Mouse (Mus musculus) T-helper 2 cell (primary cell): Measurements from ENCODE around the gene Ccdc18.
"Not testable (repeated sequence)": the region's sequence is repeated elsewhere in the genome, so short reads cannot be mapped to it uniquely, and the experiment has no call there.

Experiments used
- in situ Hi-C: fragments of 300-600 bp; cut with MboI, MseI; formaldehyde crosslinking; loops from one replicate; pipeline ENCODE4 v1.15.1; 2025; ENCODE audit warnings: high pct_unique_total_duplicates

The Ccdc18 gene

GRCm38 (mm10) chr5:108132441-108133243 is at the start of gene Ccdc18, which contains the start of gene Tmed5:
Gene Ccdc18, plus strand, starts transcription at chr5:108132875.
Gene Tmed5, minus strand, starts transcription at chr5:108132620.
- in situ Hi-C loops: no loop called here

- in situ Hi-C loops: no loop called here
Measured at GRCm38 (mm10) chr5:108085440-108085839, 47.2 kb upstream of the Ccdc18 start.

DNA sequence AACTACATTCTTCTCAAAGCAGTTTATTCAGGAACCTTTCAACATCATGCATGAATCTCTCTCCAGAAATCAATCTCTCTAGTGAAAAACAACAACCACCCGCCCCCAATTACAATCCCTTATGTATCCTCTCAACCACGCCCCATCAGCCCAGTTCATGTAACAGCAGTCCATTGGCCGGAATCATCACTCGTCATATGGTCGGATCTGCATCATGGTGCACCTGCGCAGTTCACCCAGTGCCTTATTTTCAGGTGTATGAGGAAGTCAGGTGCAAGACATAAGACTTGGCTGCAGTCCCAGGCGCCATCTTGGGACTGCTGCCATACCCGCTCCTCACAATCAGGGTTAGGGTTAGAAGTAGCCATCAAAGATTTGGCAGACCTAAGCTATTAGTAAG is 39.9 kb upstream of the Ccdc18 start:
- in situ Hi-C loops: not testable (repeated sequence)

GRCm38 (mm10) chr5:108097676-108098075 is 35.0 kb upstream of the Ccdc18 start:
- in situ Hi-C loops: no loop called here

DNA sequence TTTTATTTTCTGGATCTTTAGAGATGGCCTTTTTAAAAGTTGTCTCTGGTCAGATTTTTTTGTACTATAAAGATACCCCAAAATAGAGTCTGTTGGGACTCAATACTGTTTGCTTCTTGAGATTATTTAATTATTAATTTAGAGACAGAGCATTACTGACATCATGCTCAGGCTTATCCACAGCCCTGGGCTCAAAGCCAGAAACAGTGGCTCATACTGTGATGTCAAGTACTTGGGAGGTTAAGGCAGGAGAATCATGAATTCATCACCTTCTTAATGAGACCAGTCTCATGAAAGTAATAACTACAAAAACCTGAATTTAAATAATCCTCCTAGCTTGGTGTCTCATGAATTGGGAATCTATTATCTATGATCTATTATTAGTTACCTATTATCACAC is 32.5 kb upstream of the Ccdc18 start:
- in situ Hi-C loops: no loop called here

GRCm38 (mm10) chr5:108104306-108104705 is 28.4 kb upstream of the Ccdc18 start:
- in situ Hi-C loops: no loop called here

- in situ Hi-C loops: no loop called here
Measured at GRCm38 (mm10) chr5:108109346-108109745, 23.3 kb upstream of the Ccdc18 start.

- in situ Hi-C loops: no loop called here
Measured at GRCm38 (mm10) chr5:108117693-108118092, 15.0 kb upstream of the Ccdc18 start.

- in situ Hi-C loops: no loop called here
Measured at GRCm38 (mm10) chr5:108120221-108120900, 12.3 kb upstream of the Ccdc18 start.

- in situ Hi-C loops: no loop called here
Measured at GRCm38 (mm10) chr5:108131849-108132440, 730 bp upstream of the Ccdc18 start.

GRCm38 (mm10) chr5:108152592-108152991 is 19.9 kb downstream of the Ccdc18 start:
- in situ Hi-C loops: no loop called here

GRCm38 (mm10) chr5:108160796-108161195 is 28.1 kb downstream of the Ccdc18 start:
- in situ Hi-C loops: loop anchor here (10.0 kb wide), 1 partner anchor 216 kb away; no protein-coding TSS in a partner anchor

GRCm38 (mm10) chr5:108163695-108164094 is 31.0 kb downstream of the Ccdc18 start:
- in situ Hi-C loops: loop anchor here (10.0 kb wide), 1 partner anchor 219 kb away; no protein-coding TSS in a partner anchor

DNA sequence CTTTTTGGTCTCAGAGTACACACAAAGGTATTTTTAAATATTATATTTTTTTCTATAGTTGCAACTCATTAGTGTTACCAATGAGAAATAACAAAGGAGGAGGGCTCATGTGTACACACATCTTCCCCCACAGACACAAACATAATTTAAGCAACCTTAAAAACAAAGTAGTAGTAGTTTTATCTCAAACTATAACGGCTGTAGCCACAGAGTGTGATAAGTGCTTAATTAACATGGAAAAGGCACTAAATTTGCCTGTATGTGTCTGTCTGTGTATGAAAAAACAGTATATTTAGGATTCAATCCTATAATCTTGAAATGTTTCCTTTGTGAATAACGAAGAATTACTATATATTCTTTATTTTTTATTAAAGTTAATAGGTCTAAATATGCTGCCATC is 51.4 kb downstream of the Ccdc18 start:
- in situ Hi-C loops: no loop called here

DNA sequence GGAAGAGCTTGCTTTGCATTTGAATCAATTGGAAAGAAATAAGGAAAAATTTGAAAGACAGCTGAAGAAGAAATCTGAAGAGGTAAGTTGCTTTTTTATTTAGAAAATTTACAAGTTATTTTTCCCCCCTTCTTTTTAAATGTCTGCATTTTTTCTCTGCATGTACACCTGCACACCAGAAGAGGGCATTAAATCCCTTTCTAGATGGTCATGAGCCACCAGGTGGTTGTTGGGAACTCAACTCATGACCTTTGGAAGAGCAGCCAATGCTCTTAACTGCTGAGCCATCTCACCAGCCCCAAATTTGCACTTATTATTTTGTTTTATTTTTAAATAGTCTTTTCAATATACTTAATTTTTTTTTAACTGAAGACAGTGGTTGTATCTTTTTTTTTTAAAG is 56.3 kb downstream of the Ccdc18 start:
- in situ Hi-C loops: no loop called here

DNA sequence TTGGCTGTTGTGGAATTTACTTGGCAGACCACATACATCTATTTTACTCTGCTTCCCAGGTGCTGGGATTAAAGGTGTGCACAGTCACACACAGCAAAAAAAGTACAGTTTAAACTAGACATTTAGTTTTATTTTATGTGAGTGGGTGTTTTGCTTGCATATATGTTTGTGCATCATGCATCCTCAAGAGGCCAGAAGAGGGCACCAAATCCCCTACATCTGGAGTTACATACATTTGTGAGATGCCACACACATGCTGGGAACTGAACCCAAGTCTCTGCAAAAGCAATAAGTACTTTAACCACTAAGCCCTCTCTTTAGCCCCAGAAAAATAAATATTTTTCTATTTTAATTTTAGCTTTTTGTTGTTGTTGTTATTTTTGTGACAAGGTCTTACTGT is 73.3 kb downstream of the Ccdc18 start:
- in situ Hi-C loops: loop anchor here (10.0 kb wide), 1 partner anchor 49 kb away; no protein-coding TSS in a partner anchor

GRCm38 (mm10) chr5:108211512-108211911 is 78.8 kb downstream of the Ccdc18 start:
- in situ Hi-C loops: no loop called here

- in situ Hi-C loops: no loop called here
Measured at GRCm38 (mm10) chr5:108214928-108215327, 82.3 kb downstream of the Ccdc18 start.

GRCm38 (mm10) chr5:108224077-108224476 is 91.4 kb downstream of the Ccdc18 start:
- in situ Hi-C loops: no loop called here

DNA sequence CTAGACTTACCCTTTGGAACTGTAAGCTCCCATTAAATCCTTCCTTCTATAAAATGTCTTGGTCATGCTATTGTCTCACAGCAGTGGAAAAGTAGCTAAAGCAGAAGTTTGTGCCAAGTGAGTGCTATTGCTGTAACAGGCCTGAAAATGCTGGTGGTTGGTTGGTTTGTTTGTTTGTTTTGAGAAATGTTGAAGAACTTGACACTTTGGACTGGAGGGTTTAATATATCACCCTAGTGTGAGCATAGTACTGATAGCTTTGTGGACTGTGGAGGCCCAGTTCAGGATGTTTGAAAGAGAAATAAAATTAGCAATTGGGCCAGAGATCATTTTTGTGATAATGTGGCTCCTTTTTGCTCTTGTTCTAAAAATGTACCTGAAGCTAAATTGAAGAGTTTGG is 93.5 kb downstream of the Ccdc18 start:
- in situ Hi-C loops: no loop called here

- in situ Hi-C loops: no loop called here
Measured at GRCm38 (mm10) chr5:108246314-108246765, 113.7 kb downstream of the Ccdc18 start.

GRCm38 (mm10) chr5:108250033-108250432 is 117.4 kb downstream of the Ccdc18 start:
- in situ Hi-C loops: loop anchor here (10.0 kb wide), 1 partner anchor 45 kb away; no protein-coding TSS in a partner anchor
